Mouse (Mus musculus): ENCODE measurements around the gene H2-K1. TPM values are rescaled to one million over a fixed set of nuclear protein-coding genes. Genes with fewer than 3 reads are reported as not detected.
"Not testable (repeated sequence)": the region's sequence is repeated elsewhere in the genome, so short reads cannot be mapped to it uniquely, and the experiment has no call there.

Gene H2-K1
- total and polyA plus RNA-seq, 3 experiments: 1,734 to 2,472 (median 1,753) TPM

DNA sequence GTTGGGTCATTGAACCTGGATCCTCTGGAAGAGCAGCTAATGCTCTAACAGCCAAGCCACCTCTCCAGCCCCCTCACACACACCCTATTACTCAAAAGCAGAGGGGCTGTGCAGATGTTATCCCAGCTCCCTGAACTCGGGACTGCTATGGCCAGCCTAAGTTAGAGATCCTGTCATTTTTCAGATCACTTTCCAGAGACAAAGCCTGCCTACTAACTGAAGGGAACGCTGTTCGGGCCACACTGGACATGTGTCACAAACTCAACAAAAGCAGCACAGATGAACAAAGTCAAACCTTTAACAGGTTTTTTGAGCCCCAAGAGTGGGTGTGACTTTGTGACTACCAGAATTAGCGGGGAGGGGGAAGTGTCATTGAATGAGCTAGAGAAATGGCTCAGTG, 47.3 kb downstream of the H2-K1 start:
- Histone ChIP-seq H3K36me3 (replicated peaks in 1 of 2; ENCODE audit: control insufficient read depth in 1 of 2, insufficient read depth in 1 of 2, low read length in 1 of 2) (peaks cover 59 to 67% of the 10 kb centered on the region in 2 experiments), H3K4me3 (replicated peaks in 1 of 3; ENCODE audit: low read depth in 2 of 3, low read length in 2 of 3, poor library complexity in 1 of 3) (peak overlapping the region in 1 of 3 experiments; percentile 91), H3K9ac (ENCODE audit: insufficient read depth, low read depth) (peak overlapping the region; percentile 37; the same call in 1 of the 2 replicates), H3K4me1 (ENCODE audit: control insufficient read depth in 1 of 2, insufficient read depth in 2 of 2) (peaks cover 8 to 30% of the 10 kb centered on the region in 2 experiments), H3K27ac (ENCODE audit: insufficient read depth, low read depth) (no peak overlapping the region), H3K79me2 (replicated peaks; ENCODE audit: control insufficient read depth, extremely low read depth, insufficient read depth, poor library complexity, severe bottlenecking) (peaks cover 29% of the 10 kb centered on the region), H3K4me2 (ENCODE audit: insufficient read depth, low read depth, poor library complexity, severe bottlenecking) (peak overlapping the region; percentile 50; the same call in 1 of the 2 replicates), H3K27me3 (replicated peaks) (no peaks in the 10 kb centered on the region), H3K9me3 (replicated peaks; ENCODE audit: low read length) (no peaks in the 10 kb centered on the region)
- DNase-seq (ENCODE audit: extremely low read depth): no peak
- in situ Hi-C loops (cut with MboI; ENCODE audit: low pct_ligation_motif_present, low pct_unique_long_range_greater_than_20kb, low sequenced_read_pairs) (no loop called here), dilution Hi-C loops (cut with MboI; ENCODE audit: extremely low pct_ligation_motif_present, extremely low pct_unique_long_range_greater_than_20kb, low sequenced_read_pairs) (no loop called here)
- TF ChIP-seq ZC3H11A (IDR thresholded peaks at IDR 0.05; ENCODE audit: low read depth, low read length) (no peak), POLR2AphosphoS2 (IDR thresholded peaks at IDR 0.05; ENCODE audit: low read depth, low read length) (peak; percentile 47; the same call in 1 of the 2 replicates), MYC (IDR thresholded peaks at IDR 0.05; ENCODE audit: low read depth, low read length) (no peak), POLR2A (IDR thresholded peaks at IDR 0.05; ENCODE audit: low read depth, low read length) (peak; percentile 18), RAD21 (IDR thresholded peaks at IDR 0.05; ENCODE audit: low read depth, low read length) (no peak)

DNA sequence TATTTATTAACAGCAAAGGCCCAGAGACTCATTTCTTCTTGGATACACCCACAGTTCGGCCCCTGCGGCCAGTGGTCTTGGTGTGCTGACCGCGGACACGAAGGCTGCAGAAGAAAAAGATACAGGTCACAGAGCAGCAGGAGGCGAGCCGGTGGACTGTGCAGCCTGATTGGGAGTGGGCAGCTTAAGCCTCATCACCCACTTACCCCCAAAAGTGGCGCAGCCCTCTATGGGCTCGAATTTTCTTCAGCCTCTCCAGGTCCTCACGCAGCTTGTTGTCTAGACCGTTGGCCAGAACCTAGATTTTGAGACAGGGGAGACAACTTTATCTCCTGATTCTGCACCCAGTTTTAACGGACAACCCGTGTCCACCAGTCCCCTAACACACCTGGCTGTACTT, 48.1 kb downstream of the H2-K1 start:
- dilution Hi-C loops (cut with MboI; ENCODE audit: extremely low pct_ligation_motif_present, extremely low pct_unique_long_range_greater_than_20kb, low sequenced_read_pairs); in situ Hi-C loops (cut with MboI; ENCODE audit: low pct_ligation_motif_present, low pct_unique_long_range_greater_than_20kb, low sequenced_read_pairs); H3K27ac ChIP-seq (ENCODE audit: insufficient read depth, low read depth); H3K9me3 ChIP-seq (replicated peaks; ENCODE audit: low read length); DNase-seq (ENCODE audit: extremely low read depth); H3K27me3 ChIP-seq (replicated peaks); H3K9ac ChIP-seq (ENCODE audit: insufficient read depth, low read depth): not testable (repeated sequence)
- peaks cover 29% of the 10 kb centered on the region for H3K79me2 ChIP-seq (replicated peaks; ENCODE audit: control insufficient read depth, extremely low read depth, insufficient read depth, poor library complexity, severe bottlenecking)
- H3K4me2 ChIP-seq (ENCODE audit: insufficient read depth, low read depth, poor library complexity, severe bottlenecking): peak overlapping the region; percentile 59
- peaks cover 59 to 74% of the 10 kb centered on the region in 2 experiments for H3K36me3 ChIP-seq (replicated peaks in 1 of 2; ENCODE audit: control insufficient read depth in 1 of 2, insufficient read depth in 1 of 2, low read length in 1 of 2)
- H3K4me3 ChIP-seq (replicated peaks in 1 of 3; ENCODE audit: low read depth in 2 of 3, low read length in 2 of 3, poor library complexity in 1 of 3): peak overlapping the region in 1 of 3 experiments; percentile 53
- peaks cover 4 to 23% of the 10 kb centered on the region in 2 experiments; a peak in 2 of 4 replicates for H3K4me1 ChIP-seq (ENCODE audit: control insufficient read depth in 1 of 2, insufficient read depth in 2 of 2)

DNA sequence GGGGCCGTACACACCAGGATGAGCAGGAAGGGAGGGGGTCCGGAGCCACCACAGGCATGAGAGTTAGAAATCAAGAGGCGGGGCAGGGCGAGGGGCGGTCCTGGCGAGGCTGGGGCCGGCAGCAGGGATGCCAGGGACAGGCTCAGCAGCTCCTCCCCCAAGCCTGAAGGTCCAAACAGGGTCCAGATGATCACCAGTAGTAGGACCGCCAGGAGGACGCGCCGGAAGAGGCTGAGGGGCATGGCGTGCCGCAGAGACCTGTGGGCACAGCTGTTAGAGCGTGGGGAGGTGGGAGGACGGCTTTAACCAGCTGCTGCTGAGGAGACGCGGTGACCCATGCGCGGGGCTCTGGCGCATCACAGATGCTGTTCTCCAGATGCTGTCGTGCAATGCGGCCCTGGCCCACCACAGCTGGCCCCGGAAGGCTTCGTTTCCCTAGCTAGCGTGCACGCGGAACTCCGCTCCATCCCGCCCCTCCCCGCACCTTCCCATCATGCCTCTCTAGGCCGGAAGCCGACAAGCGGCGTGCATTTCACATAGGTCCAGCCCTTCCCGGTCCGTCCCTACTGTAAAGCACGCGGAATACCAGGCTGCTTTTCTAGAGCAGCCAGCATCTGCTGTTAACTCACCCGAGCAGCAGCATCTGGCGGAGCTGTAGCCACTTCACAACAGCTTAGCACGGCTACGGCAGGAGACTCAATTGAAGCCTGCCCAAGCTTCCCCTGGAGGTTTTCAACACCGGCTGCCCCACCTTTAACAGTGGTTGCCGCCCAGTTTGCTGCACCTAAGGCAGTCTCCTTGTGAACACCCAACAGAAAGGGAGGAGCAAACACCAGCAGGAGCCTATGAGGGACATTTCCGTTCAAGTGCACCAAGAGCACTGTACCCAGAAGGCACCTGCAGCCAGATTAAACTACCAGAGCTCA, 48.9 kb downstream of the H2-K1 start, which contains the start of gene B3galt4:
TSS of gene B3galt4 (minus strand) at position 468 of the 926 bp plus-strand sequence.
- H3K27ac ChIP-seq (ENCODE audit: insufficient read depth, low read depth): peak within 1 kb of the TSS; percentile 83
- H3K9ac ChIP-seq (ENCODE audit: insufficient read depth, low read depth): no peak within 1 kb of the TSS
- dilution Hi-C loops (cut with MboI; ENCODE audit: extremely low pct_ligation_motif_present, extremely low pct_unique_long_range_greater_than_20kb, low sequenced_read_pairs): no loop called here
- H3K4me3 ChIP-seq (replicated peaks in 1 of 3; ENCODE audit: low read depth in 2 of 3, low read length in 2 of 3, poor library complexity in 1 of 3): peak within 1 kb of the TSS; percentile 3 to 53 (median 16)
- no peaks in the 10 kb centered on the region for H3K9me3 ChIP-seq (replicated peaks; ENCODE audit: low read length)
- H3K27me3 ChIP-seq (replicated peaks): no peaks in the 10 kb centered on the region
- H3K36me3 ChIP-seq (replicated peaks in 1 of 2; ENCODE audit: control insufficient read depth in 1 of 2, insufficient read depth in 1 of 2, low read length in 1 of 2): peaks cover 64 to 80% of the 10 kb centered on the region in 2 experiments
- peak within 1 kb of the TSS; percentile 59 for H3K4me2 ChIP-seq (ENCODE audit: insufficient read depth, low read depth, poor library complexity, severe bottlenecking)
- peaks cover 23% of the 10 kb centered on the region for H3K79me2 ChIP-seq (replicated peaks; ENCODE audit: control insufficient read depth, extremely low read depth, insufficient read depth, poor library complexity, severe bottlenecking)
- in situ Hi-C loops (cut with MboI; ENCODE audit: low pct_ligation_motif_present, low pct_unique_long_range_greater_than_20kb, low sequenced_read_pairs): no loop called here
- peak; percentile 83 for DNase-seq (ENCODE audit: extremely low read depth)
- peaks cover 4 to 23% of the 10 kb centered on the region in 2 experiments; a peak in 2 of 4 replicates for H3K4me1 ChIP-seq (ENCODE audit: control insufficient read depth in 1 of 2, insufficient read depth in 2 of 2)
- TF ChIP-seq SMC3 (IDR thresholded peaks at IDR 0.05; ENCODE audit: low read depth, low read length) (no peak), TBP (conservative IDR thresholded peaks at IDR 0.05; ENCODE audit: low read depth, low read length) (no peak), BHLHE40 (IDR thresholded peaks at IDR 0.05; ENCODE audit: low read depth, low read length) (0 out of 2 replicates have a peak, but pooled peaks have one; percentile 26), KAT2A (IDR thresholded peaks at IDR 0.05; ENCODE audit: insufficient replicate concordance, low read length) (0 out of 2 replicates have a peak, but pooled peaks have one; percentile 31), JUND (conservative IDR thresholded peaks at IDR 0.05; ENCODE audit: low read depth, low read length) (no peak), ZKSCAN1 (IDR thresholded peaks at IDR 0.05; ENCODE audit: borderline replicate concordance, low read depth, low read length) (no peak), PAX5 (IDR thresholded peaks at IDR 0.05; ENCODE audit: low read length) (no peak), HCFC1 (IDR thresholded peaks at IDR 0.05; ENCODE audit: low read depth, low read length) (peak; percentile 70), RAD21 (IDR thresholded peaks at IDR 0.05; ENCODE audit: low read depth, low read length) (no peak), MYC (IDR thresholded peaks at IDR 0.05; ENCODE audit: low read depth, low read length) (0 out of 2 replicates have a peak, but pooled peaks have one; percentile 27), JUN (IDR thresholded peaks at IDR 0.05; ENCODE audit: insufficient read depth, low read depth, low read length) (no peak), USF2 (conservative IDR thresholded peaks at IDR 0.05; ENCODE audit: low read depth, low read length) (no peak), ETS1 (conservative IDR thresholded peaks at IDR 0.05; ENCODE audit: low read depth, low read length) (no peak), SIN3A (IDR thresholded peaks at IDR 0.05; ENCODE audit: low read length) (peak; percentile 40), MAFK (IDR thresholded peaks at IDR 0.05; ENCODE audit: insufficient replicate concordance, low read length) (no peak), POLR2AphosphoS2 (IDR thresholded peaks at IDR 0.05; ENCODE audit: low read depth, low read length) (peak; percentile 97), ELF1 (IDR thresholded peaks at IDR 0.05; ENCODE audit: low read depth, low read length) (peak; percentile 78), NRF1 (IDR thresholded peaks at IDR 0.05; ENCODE audit: low read depth, low read length) (no peak), NELFE (IDR thresholded peaks at IDR 0.05; ENCODE audit: low read depth, low read length) (0 out of 2 replicates have a peak, but pooled peaks have one; percentile 47), E2F4 (IDR thresholded peaks at IDR 0.05; ENCODE audit: insufficient replicate concordance, low read depth, low read length) (no peak)
